Mouse (Mus musculus): ENCODE results near the gene Ctdspl2. TPM values are rescaled to one million over a fixed set of nuclear protein-coding genes. Genes with fewer than 3 reads are reported as not detected.

Gene Ctdspl2
- polyA plus RNA-seq, 1 experiment from 2014 or later, result 63.5 TPM

GRCm38 (mm10) chr2:122028756-122029700, 73.2 kb downstream of the Ctdspl2 start:
- Histone ChIP-seq H3K9ac (replicated peaks; ENCODE audit: low read depth, low read length) (peak overlapping the region; percentile 84), H3K4me1 (ENCODE audit: control insufficient read depth, insufficient read depth, low read length) (0 out of 2 replicates have a peak, but pooled peaks cover 5% of the 10 kb centered on the region), H3K27me3 (ENCODE audit: control insufficient read depth, insufficient read depth, low read length) (no peaks in the 10 kb centered on the region), H3K27ac (ENCODE audit: low read length) (peak overlapping the region; percentile 83), H3K4me2 (replicated peaks; ENCODE audit: low read depth, low read length) (peak overlapping the region; percentile 70), H3K4me3 (ENCODE audit: low read depth, low read length) (peak overlapping the region; percentile 80), H3K9me3 (ENCODE audit: control insufficient read depth, low read depth, low read length) (no peaks in the 10 kb centered on the region), H3K36me3 (ENCODE audit: control insufficient read depth, insufficient read depth, low read length) (peaks cover 8% of the 10 kb centered on the region; the same call in 1 of the 2 replicates)
- WGBS, result under 1% methylated on average over 70 of the region's 71 CpGs
- peak; percentile 57 for ATAC-seq (ENCODE audit: insufficient number of reproducible peaks, insufficient read depth, low FRiP score, low read depth)

- no peak overlapping the region for H3K27ac ChIP-seq (ENCODE audit: low read length)
- 88% methylated on average over 5 of the region's 6 CpGs for WGBS
- 0 out of 2 replicates have a peak, but pooled peaks cover 5% of the 10 kb centered on the region for H3K4me1 ChIP-seq (ENCODE audit: control insufficient read depth, insufficient read depth, low read length)
- H3K27me3 ChIP-seq (ENCODE audit: control insufficient read depth, insufficient read depth, low read length), result no peaks in the 10 kb centered on the region
- H3K4me3 ChIP-seq (ENCODE audit: low read depth, low read length), result no peak overlapping the region
- no peak overlapping the region for H3K9ac ChIP-seq (replicated peaks; ENCODE audit: low read depth, low read length)
- H3K9me3 ChIP-seq (ENCODE audit: control insufficient read depth, low read depth, low read length), result no peaks in the 10 kb centered on the region
- no peak for ATAC-seq (ENCODE audit: insufficient number of reproducible peaks, insufficient read depth, low FRiP score, low read depth)
- H3K36me3 ChIP-seq (ENCODE audit: control insufficient read depth, insufficient read depth, low read length), result peaks cover 10% of the 10 kb centered on the region; the same call in 1 of the 2 replicates
- H3K4me2 ChIP-seq (replicated peaks; ENCODE audit: low read depth, low read length), result no peak overlapping the region
Observed at GRCm38 (mm10) chr2:122031970-122032369, 76.2 kb downstream of the Ctdspl2 start.

- H3K27me3 ChIP-seq (ENCODE audit: control insufficient read depth, insufficient read depth, low read length), result no peaks in the 10 kb centered on the region
- H3K27ac ChIP-seq (ENCODE audit: low read length), result no peak overlapping the region
- no peak overlapping the region for H3K4me2 ChIP-seq (replicated peaks; ENCODE audit: low read depth, low read length)
- no peak for ATAC-seq (ENCODE audit: insufficient number of reproducible peaks, insufficient read depth, low FRiP score, low read depth)
- H3K9ac ChIP-seq (replicated peaks; ENCODE audit: low read depth, low read length), result no peak overlapping the region
- no peak overlapping the region for H3K4me3 ChIP-seq (ENCODE audit: low read depth, low read length)
- H3K4me1 ChIP-seq (ENCODE audit: control insufficient read depth, insufficient read depth, low read length), result no peaks in the 10 kb centered on the region
- H3K9me3 ChIP-seq (ENCODE audit: control insufficient read depth, low read depth, low read length), result no peaks in the 10 kb centered on the region
- WGBS, result 93% methylated on average over 3 of the region's 3 CpGs
- peaks cover 8% of the 10 kb centered on the region; the same call in 1 of the 2 replicates for H3K36me3 ChIP-seq (ENCODE audit: control insufficient read depth, insufficient read depth, low read length)
Observed at GRCm38 (mm10) chr2:122036064-122036463, 80.3 kb downstream of the Ctdspl2 start.

- no peaks in the 10 kb centered on the region for H3K27me3 ChIP-seq (ENCODE audit: control insufficient read depth, insufficient read depth, low read length)
- ATAC-seq (ENCODE audit: insufficient number of reproducible peaks, insufficient read depth, low FRiP score, low read depth), result no peak
- H3K4me3 ChIP-seq (ENCODE audit: low read depth, low read length), result no peak overlapping the region
- no peaks in the 10 kb centered on the region for H3K9me3 ChIP-seq (ENCODE audit: control insufficient read depth, low read depth, low read length)
- H3K9ac ChIP-seq (replicated peaks; ENCODE audit: low read depth, low read length), result no peak overlapping the region
- H3K4me2 ChIP-seq (replicated peaks; ENCODE audit: low read depth, low read length), result no peak overlapping the region
- no peak overlapping the region for H3K27ac ChIP-seq (ENCODE audit: low read length)
- H3K36me3 ChIP-seq (ENCODE audit: control insufficient read depth, insufficient read depth, low read length), result peaks cover 16% of the 10 kb centered on the region
- H3K4me1 ChIP-seq (ENCODE audit: control insufficient read depth, insufficient read depth, low read length), result no peaks in the 10 kb centered on the region
Observed at GRCm38 (mm10) chr2:122043926-122044325, 88.1 kb downstream of the Ctdspl2 start.

GRCm38 (mm10) chr2:122059365-122060115, 103.7 kb downstream of the Ctdspl2 start:
- H3K36me3 ChIP-seq (ENCODE audit: control insufficient read depth, insufficient read depth, low read length), result peaks cover 26% of the 10 kb centered on the region; the same call in 1 of the 2 replicates
- H3K4me3 ChIP-seq (ENCODE audit: low read depth, low read length), result no peak overlapping the region
- no peaks in the 10 kb centered on the region for H3K9me3 ChIP-seq (ENCODE audit: control insufficient read depth, low read depth, low read length)
- no peak overlapping the region for H3K9ac ChIP-seq (replicated peaks; ENCODE audit: low read depth, low read length)
- ATAC-seq (ENCODE audit: insufficient number of reproducible peaks, insufficient read depth, low FRiP score, low read depth), result no peak
- H3K27ac ChIP-seq (ENCODE audit: low read length), result no peak overlapping the region
- no peaks in the 10 kb centered on the region for H3K4me1 ChIP-seq (ENCODE audit: control insufficient read depth, insufficient read depth, low read length)
- WGBS, result 91% methylated on average over 11 of the region's 11 CpGs
- no peaks in the 10 kb centered on the region for H3K27me3 ChIP-seq (ENCODE audit: control insufficient read depth, insufficient read depth, low read length)
- H3K4me2 ChIP-seq (replicated peaks; ENCODE audit: low read depth, low read length), result no peak overlapping the region

Small RNA genes lying within 50 kb of the gene (microRNA-seq; reads per million reads assigned to microRNA genes)
- not detected for gene Gm47314

Other genes with a start within 250 kb of the Ctdspl2 start
- 8.6 and 9.1 TPM in 2 replicates for gene Frmd5, start 148.9 kb upstream of the Ctdspl2 start, polyA plus RNA-seq (2014; fragmentation: Nextera tagmentation; extraction: Ambion mirVana)
- gene Casc4, start 89.0 kb upstream of the Ctdspl2 start, polyA plus RNA-seq (2014; fragmentation: Nextera tagmentation; extraction: Ambion mirVana), result 26.1 and 29.3 TPM in 2 replicates
- 0.23 TPM in 1 of 2 replicates, not detected in the other for gene Mageb3, start 91 bp downstream of the Ctdspl2 start, polyA plus RNA-seq (2014; fragmentation: Nextera tagmentation; extraction: Ambion mirVana)
- 11.5 and 12.8 TPM in 2 replicates for gene Eif3j1, start 72.5 kb downstream of the Ctdspl2 start, polyA plus RNA-seq (2014; fragmentation: Nextera tagmentation; extraction: Ambion mirVana)
- 14.6 and 15.5 TPM in 2 replicates for gene Spg11, start 162.4 kb downstream of the Ctdspl2 start, polyA plus RNA-seq (2014; fragmentation: Nextera tagmentation; extraction: Ambion mirVana)
- gene B2m, start 191.7 kb downstream of the Ctdspl2 start, polyA plus RNA-seq (2014; fragmentation: Nextera tagmentation; extraction: Ambion mirVana), result 358 and 383 TPM in 2 replicates
- gene Trim69, start 204.7 kb downstream of the Ctdspl2 start, polyA plus RNA-seq (2014; fragmentation: Nextera tagmentation; extraction: Ambion mirVana), result 0.14 and 0.23 TPM in 2 replicates
- gene Patl2, start 230.2 kb downstream of the Ctdspl2 start, polyA plus RNA-seq (2014; fragmentation: Nextera tagmentation; extraction: Ambion mirVana), result not detected in 2 replicates
- not detected in 2 replicates for gene Terb2, start 230.3 kb downstream of the Ctdspl2 start, polyA plus RNA-seq (2014; fragmentation: Nextera tagmentation; extraction: Ambion mirVana)

Data from stomach, embryonic 14.5 days (tissue).